Mouse (Mus musculus) lung, postnatal 10 days (tissue): ENCODE results near the gene Smtn.
A peak's percentile ranks its signal among the peaks of the same experiment; 100 is the strongest.

ENCODE experiments used
- DNase-seq: peaks from one replicate; pipeline ENCODE4 v3.0.0; 2021

The Smtn gene

DNA sequence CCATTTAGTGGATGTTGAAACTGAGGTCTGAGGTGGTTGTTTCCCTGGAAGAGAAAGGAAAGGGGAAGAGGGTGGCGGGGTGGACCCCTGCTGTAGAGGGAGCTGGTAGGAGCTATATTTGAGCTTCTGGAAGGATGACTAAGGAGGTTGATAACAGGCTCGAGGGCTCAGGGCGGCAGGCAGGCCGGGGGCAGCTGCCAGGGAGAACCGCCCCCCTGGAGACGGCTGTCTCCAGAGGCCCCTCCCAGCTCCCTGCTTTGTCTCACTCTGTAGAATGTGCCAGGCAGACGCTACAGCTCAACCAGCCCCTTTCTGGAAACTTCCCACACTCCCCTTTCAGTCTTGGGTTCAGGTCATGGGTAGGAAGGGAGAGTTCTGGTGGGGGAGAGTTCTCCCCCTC is 32.2 kb downstream of the Smtn start:
- DNase-seq = no peak

DNA sequence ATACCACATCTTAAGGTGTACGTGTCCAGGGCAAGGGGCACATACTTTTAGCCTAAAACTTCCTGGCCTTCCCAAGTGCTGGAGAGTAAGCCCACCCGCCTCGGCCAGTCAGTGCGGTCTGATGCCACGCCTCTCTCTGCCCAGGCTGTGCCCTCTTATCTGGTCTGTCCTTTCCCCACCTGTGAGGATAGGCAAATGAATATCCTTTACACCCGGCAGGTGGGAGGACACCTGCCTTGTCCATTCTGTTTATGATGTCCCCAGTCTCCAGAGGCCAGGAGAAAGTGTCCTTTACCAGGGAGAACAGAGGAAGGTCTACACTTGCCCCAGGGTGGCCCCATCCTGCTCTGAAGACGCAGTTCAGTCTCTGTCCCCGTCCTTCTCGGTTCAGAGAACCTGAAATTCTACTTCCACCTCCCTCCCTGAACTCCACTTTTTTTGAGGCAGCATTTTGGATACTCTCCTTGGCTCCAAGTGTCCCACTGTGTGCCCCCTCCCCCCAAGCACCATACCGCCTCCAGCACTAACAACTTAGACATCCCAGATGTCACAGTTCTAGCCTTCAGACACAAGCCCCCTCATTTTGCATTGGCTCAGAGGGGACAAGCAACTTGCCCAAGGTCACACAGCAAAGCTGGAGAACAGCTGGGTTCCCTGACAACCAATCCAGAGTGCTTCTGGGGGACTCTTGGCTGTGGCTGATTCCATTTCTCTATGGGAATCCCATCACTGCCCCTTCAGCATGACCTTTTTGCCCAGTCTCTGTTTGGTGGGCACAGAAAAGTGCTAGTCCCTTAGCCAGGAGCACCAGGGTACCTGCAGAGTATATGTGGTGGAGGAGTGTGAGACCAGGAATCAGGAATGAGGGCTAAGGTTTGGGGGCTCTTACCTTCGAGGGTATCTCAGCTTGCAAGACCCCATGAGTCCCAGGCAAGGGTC is 36.4 kb downstream of the Smtn start:
- DNase-seq = no peak

DNA sequence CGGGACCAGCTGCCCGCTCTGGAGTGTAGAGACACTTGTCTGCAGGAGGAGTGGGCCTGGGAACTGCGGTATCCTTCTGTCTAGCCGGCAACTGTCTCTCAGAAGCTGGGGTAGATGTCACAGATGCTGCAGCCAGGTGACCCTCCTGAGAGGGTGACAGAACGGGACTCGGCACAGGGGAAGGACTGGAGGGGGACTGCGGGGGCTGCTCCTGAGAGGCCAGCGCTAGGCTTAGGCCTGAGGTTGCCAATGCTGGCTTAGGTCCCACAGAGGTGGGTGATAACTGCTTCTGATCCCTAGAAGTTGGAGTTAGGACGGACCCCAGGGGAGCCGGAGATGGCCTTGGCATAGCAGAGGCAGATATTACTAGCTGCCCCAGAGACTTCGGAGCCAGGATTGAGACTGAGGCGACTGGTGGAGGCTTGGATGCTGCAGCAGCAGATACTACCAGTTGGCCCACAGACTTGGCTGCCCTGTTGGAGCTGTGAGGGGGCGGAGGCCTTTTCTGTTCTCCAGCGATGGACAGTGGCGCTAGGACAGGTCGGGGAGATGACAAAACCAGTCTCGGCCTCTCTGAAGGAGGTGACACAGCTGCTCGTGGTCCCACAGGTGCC is 37.8 kb downstream of the Smtn start:
- DNase-seq = no peak

DNA sequence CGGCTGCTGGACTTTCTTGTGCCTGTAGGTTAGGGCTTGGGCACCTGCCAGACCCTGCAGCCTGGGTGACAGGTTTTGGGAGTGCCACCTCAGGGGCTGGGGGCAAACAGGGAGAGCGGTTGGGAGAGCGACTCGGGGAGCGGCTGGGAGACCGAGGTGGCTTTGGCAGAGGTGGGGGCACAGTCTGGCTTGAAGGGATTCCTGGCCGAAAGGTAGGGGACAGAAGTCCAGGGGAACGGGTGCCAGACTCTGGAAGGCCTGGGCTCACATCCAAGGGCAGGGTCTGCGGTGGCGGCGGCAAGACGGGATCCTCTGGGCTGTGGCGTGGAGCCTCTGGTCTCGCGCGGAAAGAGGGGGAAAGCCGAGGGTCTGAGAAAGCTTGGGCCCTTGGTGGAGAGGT is 38.4 kb downstream of the Smtn start:
- DNase-seq = no peak

DNA sequence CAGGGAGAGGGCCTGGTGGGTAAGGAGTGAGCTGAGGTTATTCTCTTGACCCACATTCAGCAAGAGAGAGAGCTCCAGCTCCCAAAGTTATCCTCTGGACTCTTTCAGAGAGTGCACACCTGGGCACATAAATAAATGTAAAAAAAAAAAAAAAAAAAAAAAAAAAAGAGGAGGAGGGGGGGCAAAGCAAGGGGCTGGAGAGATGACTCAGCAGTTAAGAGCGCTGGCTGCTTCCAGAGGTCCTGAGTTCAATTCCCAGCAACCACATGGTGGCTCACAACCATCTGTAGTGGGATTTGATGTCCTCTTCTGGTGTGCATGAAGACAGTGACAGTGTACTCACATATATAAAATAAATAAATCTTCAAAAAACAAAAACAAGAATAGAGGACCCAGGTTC is 43.1 kb downstream of the Smtn start:
- no peak for DNase-seq

DNA sequence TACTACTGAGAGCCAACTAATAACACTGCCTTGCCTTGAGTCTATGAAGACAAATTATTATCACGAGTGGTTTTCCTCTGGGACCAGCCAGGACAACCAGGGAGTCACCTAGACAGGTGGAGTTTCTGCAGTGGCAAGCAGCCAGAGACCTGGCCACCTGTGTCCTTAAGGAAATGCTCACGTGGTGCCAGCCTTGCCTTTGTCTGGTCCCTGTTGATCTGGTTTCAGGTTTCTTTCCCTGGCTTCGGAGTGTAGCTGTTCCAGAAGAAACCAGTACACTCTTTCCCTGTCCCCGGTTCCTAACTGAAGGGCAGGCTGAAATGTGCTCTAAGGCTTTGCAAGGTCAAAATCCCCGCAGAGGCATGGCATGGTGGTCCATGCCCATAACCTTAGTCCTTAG is 43.7 kb downstream of the Smtn start:
- DNase-seq = no peak

DNA sequence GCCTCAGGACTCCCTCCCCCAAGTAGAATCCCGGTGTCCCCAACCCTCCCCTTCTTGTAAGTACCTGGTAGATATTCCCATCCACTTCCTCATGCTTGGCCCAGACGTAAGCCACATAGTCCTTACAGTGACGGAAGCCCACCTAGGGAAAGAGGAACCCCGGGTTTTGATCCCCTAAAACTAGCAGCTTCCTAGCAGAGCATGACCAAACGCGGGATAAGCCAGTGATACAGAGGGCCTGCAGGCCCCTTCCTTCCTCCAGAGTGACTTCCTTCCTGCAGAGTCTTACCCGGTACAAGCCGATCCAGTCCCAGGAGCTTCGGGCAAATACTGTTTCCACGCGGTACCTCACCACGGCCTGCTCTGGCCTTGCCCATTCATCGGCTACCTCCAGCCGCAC is 44.9 kb downstream of the Smtn start:
- DNase-seq = no peak

DNA sequence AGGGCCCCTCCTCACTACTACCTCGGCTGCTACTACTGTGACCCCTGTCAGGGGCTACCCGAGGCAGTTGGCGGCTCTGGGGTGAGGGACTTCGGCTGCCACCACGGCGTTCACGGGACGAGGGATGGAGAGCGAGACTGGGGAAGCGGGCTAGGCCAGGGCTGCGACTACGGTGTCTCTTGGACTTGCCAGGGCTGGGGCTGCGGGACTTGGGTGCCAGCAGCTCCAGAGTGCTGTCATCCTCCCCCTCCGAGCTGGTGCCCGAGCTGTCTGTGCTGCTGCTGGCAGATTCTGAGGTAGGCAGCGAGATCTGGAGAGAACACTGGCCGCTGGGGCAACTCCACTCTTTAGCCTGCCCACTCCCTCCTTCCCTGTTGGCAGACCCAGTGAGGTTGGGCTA is 45.6 kb downstream of the Smtn start:
- no peak for DNase-seq

DNA sequence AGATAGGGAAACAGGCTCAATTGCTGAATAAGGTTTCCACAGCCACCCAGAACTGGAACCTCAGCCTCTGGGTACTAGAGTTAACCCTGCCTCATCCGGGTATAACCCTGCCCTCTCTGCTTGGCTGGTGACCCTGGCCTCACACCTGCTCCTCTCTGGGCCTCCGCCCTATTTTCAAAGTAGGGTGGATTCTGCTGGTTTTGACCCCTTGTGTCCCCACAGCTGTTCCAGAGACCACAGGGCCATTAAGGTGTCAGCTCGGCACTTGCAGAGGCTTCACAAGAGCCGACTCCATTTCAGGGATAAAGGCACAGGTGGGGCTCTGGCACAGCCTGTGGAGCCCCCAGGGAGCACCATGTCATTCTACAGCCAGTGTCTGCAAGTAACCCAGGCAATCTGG is 47.7 kb downstream of the Smtn start:
- no peak for DNase-seq

DNA sequence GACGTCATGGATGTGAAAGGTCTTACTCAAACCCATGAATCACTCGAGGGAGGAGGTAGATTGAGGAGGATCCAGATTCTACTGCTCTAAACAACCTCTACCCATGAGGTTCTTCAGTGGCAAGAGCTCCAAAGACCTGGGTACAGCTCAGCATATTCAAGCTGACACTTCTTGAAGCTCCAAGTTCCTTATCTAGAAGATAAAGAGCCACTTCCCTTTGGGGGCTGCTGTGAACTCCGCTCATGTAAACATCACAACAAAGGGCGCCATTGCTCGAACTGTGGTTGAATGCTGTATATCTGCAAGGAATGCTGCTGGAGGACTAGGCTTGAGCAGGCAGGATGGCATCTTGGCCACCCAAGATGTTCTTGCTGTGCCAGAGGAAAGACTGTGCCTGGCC is 51.4 kb downstream of the Smtn start:
- no peak for DNase-seq

DNA sequence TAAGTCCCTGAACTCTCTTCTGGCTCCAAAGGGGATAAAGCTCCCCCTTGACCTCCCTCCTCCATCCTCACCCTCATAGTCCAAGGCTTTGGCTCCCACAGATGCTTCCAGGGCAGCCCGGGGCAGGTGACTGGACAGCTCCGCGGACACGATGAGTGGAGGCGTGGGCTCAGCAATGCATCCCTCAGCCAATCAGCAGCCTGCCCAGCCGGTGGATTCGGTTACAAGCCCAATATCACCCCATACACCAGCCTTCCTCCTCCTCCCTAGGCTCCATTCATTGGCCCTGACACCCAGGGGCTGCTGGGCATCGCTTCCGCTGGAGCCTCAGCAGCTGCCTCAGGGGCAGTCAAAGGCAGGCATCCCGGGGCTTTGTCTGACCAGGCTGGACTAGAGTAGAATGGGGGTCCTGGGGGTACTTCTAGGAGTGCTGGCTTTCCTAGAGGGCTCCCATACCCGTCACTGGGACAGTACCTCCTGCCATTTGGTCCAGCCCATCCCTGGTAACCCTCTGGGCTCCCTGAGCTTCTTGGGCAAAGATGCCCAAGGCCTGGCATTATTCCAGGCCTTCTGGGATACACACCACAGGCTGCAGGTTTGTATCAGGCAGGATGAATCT is 52.4 kb downstream of the Smtn start, which contains the start of gene Pla2g3:
Gene Pla2g3 (plus strand): TSS at position 333 of the 619 bp plus-strand sequence.
- DNase-seq = no peak

DNA sequence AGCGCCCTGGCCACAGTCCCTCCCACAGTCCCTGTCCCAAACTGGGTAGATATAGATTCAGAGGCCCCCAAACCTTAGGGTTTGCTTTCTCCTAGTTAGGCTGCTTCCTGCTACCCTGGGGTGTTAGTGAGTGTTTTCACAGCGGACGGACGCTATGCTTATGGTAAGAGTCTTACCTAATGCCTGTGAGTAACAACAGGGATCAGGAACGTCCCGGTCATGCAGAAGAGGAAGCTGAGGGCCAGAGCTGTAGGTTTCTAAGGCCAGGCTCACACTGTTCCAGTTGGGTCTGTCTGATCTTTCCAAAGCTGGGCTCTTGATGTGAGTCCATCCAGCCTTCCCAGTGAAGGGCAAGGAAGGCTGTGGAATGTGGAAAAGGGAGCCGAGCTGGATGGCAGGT is 54.1 kb downstream of the Smtn start:
- no peak for DNase-seq

DNA sequence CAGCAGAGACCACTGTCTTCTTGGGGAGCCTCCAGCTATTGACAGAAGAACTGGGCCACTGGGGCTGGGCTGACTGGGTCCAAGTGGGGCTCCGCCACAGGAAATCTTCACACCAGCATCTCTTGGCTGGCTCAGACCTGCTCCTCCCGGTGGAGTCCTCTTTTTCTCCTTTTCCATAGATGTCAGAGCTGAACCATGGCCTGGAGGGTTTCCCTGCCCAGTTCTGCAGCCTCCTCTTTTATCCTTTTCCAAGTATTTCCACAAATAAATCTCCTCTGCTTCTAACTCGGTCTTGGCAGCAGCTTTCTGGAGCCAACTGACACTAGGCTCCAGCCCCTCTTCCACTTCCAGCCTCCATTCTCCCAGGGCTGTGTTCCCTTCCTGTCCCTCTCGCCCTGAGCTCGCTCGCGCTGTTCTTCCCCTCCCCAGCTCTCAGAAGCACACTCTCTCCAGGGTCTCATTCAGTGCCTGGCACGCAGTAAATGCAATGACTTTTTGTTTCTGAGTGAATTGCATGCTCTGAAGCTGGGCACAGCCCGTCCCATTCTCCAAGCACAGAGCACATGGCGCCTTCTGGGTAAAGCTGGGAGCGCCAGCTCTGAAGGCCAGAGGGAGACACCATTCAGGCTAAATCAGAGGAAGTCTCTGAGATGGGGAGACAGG is 56.3 kb downstream of the Smtn start:
- peak; percentile 48 for DNase-seq

DNA sequence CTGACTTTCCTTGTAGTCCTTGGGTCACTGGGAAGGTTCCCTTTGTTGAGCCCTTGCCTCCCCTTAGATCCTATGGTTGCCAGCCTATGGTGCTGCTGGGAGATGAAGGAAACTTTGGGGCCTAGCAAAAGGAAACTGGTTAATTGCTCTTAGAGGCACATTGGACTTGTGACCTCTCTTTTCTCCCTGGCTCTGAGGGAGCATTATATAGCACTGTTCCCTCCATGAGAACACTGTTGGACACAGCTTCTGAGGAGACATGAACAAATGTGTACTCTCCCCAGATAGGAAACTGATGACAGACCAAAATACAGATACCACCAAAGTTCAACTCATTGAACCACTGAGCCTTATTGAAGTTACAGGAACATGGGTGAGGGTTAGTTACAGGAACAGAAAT is 64.9 kb downstream of the Smtn start:
- no peak for DNase-seq

DNA sequence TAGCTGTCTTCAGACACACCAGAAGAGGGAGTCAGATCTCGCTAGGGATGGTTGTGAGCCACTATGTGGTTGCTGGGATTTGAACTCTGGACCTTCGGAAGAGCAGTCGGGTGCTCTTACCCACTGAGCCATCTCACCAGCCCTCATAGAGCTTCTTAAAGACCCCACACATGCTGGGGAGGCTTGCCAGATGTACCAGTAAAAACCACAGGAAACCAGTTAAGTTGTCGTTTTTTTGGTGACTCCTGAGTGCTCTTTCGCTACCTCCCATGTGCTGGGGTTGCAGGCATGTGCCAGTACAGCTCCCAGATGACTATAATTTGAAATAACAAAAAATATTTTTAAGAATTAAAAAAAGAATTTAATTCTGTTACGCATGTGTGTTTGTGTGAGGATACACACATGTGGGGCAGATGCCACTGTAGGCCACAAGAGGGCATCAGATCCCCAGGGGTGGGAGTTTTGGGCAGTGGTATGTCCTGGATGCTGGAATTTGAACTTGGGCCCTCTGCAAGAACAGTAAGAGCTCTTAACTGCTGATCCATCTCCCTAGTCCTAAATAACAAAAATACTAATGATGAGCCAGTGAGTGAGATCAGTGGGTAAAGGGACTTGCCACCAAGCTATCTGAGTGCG is 65.8 kb downstream of the Smtn start:
- DNase-seq = peak; percentile 31

DNA sequence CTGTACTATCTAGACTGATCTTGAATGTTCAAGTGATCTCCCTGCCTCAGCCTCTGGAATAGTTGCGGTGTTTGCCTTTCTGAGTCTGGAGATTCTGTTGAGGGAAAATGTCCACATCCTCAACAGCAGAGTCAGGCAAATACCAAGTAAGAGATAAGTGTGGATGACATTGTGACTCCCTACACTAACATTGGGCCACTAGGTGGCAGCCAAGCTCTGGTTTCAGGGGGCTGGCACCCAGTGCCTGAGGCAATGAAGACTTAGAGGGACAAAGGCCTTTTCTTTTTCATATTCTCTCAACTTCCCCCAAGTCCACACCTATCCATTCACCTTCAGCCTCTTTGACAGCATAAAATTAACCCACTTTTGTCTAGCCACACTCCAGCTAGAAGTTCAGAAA is 67.9 kb downstream of the Smtn start:
- DNase-seq = peak; percentile 92

DNA sequence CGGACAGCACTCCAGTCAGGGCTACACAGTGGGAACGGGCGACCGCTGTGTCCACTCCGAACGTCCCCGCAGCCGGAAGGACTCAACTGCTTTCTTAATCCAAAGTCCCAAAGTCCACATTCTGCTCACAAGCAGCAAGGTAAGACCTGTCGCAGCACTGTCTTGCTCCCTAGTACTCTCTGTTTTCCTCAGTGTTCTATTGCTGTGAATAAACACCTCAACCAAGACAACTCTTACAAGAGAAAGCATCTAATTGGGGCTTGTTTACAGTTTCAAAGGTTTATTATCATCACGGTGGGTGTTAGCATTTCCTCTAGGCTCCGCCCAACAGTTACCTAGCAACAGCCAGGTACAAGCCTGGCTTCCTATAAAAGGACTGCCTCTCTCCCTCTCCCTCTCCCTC is 69.0 kb downstream of the Smtn start:
- no peak for DNase-seq
